Mouse (Mus musculus) stomach, embryonic 16.5 days (tissue): ENCODE results near the gene Olfr1181. TPM values are rescaled to one million over a fixed set of nuclear protein-coding genes. Genes with fewer than 3 reads are reported as not detected.
"Not testable (repeated sequence)": the region's sequence is repeated elsewhere in the genome, so short reads cannot be mapped to it uniquely, and the experiment has no call there.

Source experiments
- ATAC-seq: fragments of 200-750 bp; cut with Nextera tagmentation; 2 replicates; pipeline ENCODE4 v1.8.0; 2017; ENCODE audit warnings: moderate number of reproducible peaks, moderate TSS enrichment; ENCODE audit not compliant: insufficient read depth, low FRiP score
- H3K27ac ChIP-seq: fragments of 300-500 bp; sonication (generic); 2 replicates; pipeline ENCODE4 v1.5.1; 2014; ENCODE audit warnings: low read length
- H3K27me3 ChIP-seq: fragments of 300-500 bp; sonication (generic); 2 replicates; pipeline ENCODE4 v1.6.1; 2014; ENCODE audit warnings: low read length, control low read depth, mixed read lengths; ENCODE audit not compliant: control insufficient read depth, insufficient read depth
- H3K36me3 ChIP-seq: fragments of 300-500 bp; sonication (generic); 2 replicates; pipeline ENCODE4 v1.6.1; 2014; ENCODE audit warnings: low read length; ENCODE audit not compliant: control insufficient read depth, insufficient read depth
- H3K4me1 ChIP-seq: fragments of 300-500 bp; sonication (generic); 2 replicates; pipeline ENCODE4 v1.6.1; 2014; ENCODE audit warnings: low read length, control low read depth, mixed read lengths; ENCODE audit not compliant: control insufficient read depth, insufficient read depth
- H3K4me2 ChIP-seq: fragments of 300-500 bp; sonication (generic); 2 replicates; pipeline ENCODE4 v1.6.1; 2014; ENCODE audit warnings: low read depth, low read length, mixed read lengths
- H3K4me3 ChIP-seq: fragments of 300-500 bp; sonication (generic); replicated peaks from 2 replicates; pipeline ENCODE4 v1.5.1; 2014; ENCODE audit warnings: mild to moderate bottlenecking, low read length
- H3K9ac ChIP-seq: fragments of 300-500 bp; sonication (generic); 2 replicates; pipeline ENCODE4 v1.6.1; 2014; ENCODE audit warnings: low read length
- H3K9me3 ChIP-seq: fragments of 300-500 bp; sonication (generic); replicated peaks from 2 replicates; pipeline ENCODE4 v1.6.1; 2016; ENCODE audit warnings: low read length, control low read depth; ENCODE audit not compliant: control insufficient read depth
- WGBS: fragments of 180-500 bp; shearing (Covaris S2); extraction: QIAGEN DNeasy Blood & Tissue Kit; methylation state at CpG from one replicate; pipeline ENCODE4 v1.1.7; 2014; 5-methylcytosine and 5-hydroxymethylcytosine counted together
- polyA plus RNA-seq: library from polyadenylated mRNA; unstranded; fragments of >200 nt; fragmentation: Nextera tagmentation; extraction: Ambion mirVana; gene quantifications from 2 replicates; pipeline ENCODE4 v1.2.1, GENCODE M21; 2015

Olfr1181 gene
- polyA plus RNA-seq, result not detected in 2 replicates

DNA sequence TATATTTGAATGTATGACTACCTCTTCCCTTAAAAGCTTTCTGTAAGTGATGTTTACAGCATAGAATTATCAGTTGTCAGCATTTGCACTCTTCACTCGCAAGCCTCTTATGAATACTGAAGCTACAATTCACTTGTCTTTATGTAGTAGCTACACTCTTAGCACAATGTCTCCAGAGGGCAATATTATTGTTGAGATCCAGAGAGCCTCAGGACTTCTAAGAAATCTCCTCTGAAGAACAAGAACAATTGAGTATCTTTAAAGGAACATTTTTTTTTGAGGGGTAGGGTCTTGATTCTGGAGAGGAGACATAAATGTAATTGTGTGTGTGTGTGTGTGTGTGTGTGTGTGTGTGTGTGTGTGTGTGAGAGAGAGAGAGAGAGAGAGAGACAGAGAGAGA is at the start of gene Olfr1181:
Gene Olfr1181, minus strand, starts transcription at position 101 of the 400 bp plus-strand sequence.
- ATAC-seq, result no peak
- H3K4me2 ChIP-seq, result no peak within 1 kb of the TSS
- H3K36me3 ChIP-seq, result no peaks in the 10 kb centered on the region
- WGBS, result 83% methylated on average over 1 of the region's 1 CpGs
- H3K9me3 ChIP-seq, result no peaks in the 10 kb centered on the region
- H3K9ac ChIP-seq, result no peak within 1 kb of the TSS
- H3K4me3 ChIP-seq, result no peak within 1 kb of the TSS
- H3K4me1 ChIP-seq, result no peaks in the 10 kb centered on the region
- no peak within 1 kb of the TSS for H3K27ac ChIP-seq
- no peaks in the 10 kb centered on the region for H3K27me3 ChIP-seq

DNA sequence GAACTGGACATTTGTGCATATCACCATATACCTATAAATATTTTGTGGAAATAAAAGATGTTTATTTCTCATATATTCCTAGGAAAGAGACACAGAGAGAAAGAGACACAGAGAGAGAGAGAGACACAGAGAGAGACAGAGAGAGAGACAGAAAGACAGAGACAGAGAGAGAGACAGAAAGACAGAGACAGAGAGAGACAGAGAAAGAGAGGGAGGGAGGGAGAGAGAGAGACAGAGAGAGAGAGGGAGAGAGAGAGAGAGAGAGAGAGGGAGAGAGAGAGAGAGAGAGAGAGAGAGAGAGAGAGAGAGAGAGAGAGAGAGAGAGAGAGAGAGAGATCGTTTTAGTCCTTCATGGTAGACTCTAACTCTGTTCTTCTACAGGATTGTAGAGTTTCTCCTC is 28.6 kb upstream of the Olfr1181 start, which contains the start of gene Olfr1183:
Gene Olfr1183, plus strand, starts transcription at position 301 of the 400 bp plus-strand sequence.
- not testable (repeated sequence) for H3K4me3 ChIP-seq, H3K27ac ChIP-seq, H3K36me3 ChIP-seq, H3K4me1 ChIP-seq, H3K4me2 ChIP-seq, H3K9ac ChIP-seq, H3K27me3 ChIP-seq, ATAC-seq, H3K9me3 ChIP-seq
- WGBS, result 88% methylated on average over 1 of the region's 1 CpGs

DNA sequence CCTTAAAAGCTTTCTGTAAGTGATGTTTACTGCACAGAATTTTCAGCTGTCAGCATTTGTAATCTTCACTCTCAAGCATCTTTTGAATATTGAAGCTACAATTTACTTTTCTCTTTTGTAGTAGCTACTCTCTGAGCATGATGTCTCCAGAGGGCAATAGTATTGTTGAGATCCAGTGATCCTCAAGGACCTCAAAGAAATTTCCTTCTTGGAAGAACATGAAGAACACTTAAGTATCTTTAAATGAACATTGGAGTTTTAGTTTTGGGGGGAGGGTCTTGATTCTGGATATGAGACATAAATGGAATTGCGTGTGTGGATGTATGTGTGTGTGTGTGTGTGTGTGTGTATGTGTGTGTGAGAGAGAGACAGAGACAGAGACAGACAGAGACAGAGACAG is 23.1 kb upstream of the Olfr1181 start, which contains the start of gene Gm13757:
Gene Gm13757, minus strand, starts transcription at position 101 of the 400 bp plus-strand sequence.
- no peak for ATAC-seq
- no peak within 1 kb of the TSS for H3K4me3 ChIP-seq
- no peaks in the 10 kb centered on the region for H3K9me3 ChIP-seq
- H3K9ac ChIP-seq, result no peak within 1 kb of the TSS
- H3K27me3 ChIP-seq, result no peaks in the 10 kb centered on the region
- H3K4me2 ChIP-seq, result no peak within 1 kb of the TSS
- WGBS, result 81% methylated on average over 1 of the region's 1 CpGs
- H3K36me3 ChIP-seq, result no peaks in the 10 kb centered on the region
- H3K27ac ChIP-seq, result no peak within 1 kb of the TSS
- no peaks in the 10 kb centered on the region for H3K4me1 ChIP-seq

DNA sequence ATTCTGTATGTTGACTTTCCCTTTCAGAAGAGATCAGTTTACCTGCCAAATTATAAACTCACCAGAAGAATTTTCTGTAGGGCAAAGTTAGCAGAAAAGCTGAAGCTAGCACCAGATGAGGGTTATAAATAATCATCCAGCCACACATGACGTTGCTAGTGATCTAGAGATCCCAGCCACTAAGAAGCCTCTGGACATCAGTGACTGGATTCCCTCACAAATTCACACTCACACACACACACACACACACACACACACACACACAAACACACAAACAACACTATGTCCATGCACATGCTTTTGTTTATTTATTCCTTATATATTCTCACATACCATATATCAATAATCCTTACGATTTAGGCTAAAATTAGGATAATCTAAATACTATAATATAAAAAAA is 6.9 kb downstream of the Olfr1181 start, which contains the start of gene Olfr1180:
Gene Olfr1180, minus strand, starts transcription at position 101 of the 400 bp plus-strand sequence.
- WGBS, result 62% methylated on average over 2 of the region's 2 CpGs
- H3K4me2 ChIP-seq, result no peak within 1 kb of the TSS

DNA sequence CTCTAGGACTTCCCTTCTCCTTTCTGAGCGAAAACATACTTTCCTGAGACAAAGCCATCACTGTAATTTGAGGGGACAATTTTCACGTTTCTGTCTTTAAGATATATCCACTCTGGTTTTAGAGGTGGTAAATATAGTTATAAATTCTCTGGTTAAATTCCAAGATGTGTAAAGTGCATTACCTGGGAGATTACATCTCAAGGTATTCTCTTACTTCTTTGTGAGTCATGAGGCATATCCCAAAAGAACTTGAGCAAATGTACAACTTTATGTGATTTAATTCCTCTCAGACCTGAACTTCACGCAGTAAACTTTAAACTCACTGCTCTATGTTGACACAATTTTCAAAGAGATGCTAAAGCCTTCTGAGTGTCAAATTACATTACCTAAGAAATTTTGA is 19.6 kb downstream of the Olfr1181 start, which contains the start of gene Olfr1179:
Gene Olfr1179, minus strand, starts transcription at position 101 of the 400 bp plus-strand sequence.
- Histone ChIP-seq H3K27me3 (no peaks in the 10 kb centered on the region), H3K36me3 (no peaks in the 10 kb centered on the region), H3K4me1 (no peaks in the 10 kb centered on the region), H3K9ac (no peak within 1 kb of the TSS), H3K4me3 (no peak within 1 kb of the TSS), H3K9me3 (no peaks in the 10 kb centered on the region), H3K27ac (no peak within 1 kb of the TSS), H3K4me2 (no peak within 1 kb of the TSS)
- ATAC-seq, result no peak
- WGBS, result 78% methylated on average over 3 of the region's 3 CpGs

More for the DNA sequence above, 6.9 kb downstream of the Olfr1181 start, which contains the start of gene Olfr1180:
- Histone ChIP-seq H3K27me3 (no peaks in the 10 kb centered on the region), H3K4me1 (no peaks in the 10 kb centered on the region), H3K9ac (no peak within 1 kb of the TSS), H3K4me3 (no peak within 1 kb of the TSS), H3K27ac (no peak within 1 kb of the TSS), H3K9me3 (no peaks in the 10 kb centered on the region), H3K36me3 (no peaks in the 10 kb centered on the region)
- no peak for ATAC-seq

DNA sequence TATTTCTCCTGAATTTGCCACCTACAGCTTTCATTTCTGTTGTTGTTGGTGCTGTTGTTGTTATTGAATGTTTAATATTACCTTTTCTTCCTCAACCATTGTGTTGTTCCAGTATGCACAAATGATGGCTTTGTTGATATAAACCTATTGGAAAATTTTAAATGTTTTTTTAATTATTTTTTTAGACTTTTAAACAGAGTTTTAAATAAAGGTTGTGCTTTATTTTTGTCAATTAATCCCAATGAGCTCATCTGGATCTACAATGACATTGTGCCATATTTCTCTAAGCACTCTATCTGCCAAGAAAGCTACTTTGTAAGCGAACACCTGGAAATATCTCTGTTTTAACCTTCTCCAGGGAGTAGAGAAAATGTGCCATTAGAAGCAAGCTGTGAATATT is 39.2 kb downstream of the Olfr1181 start, which contains the start of gene Olfr1178:
Gene Olfr1178, plus strand, starts transcription at position 301 of the 400 bp plus-strand sequence.
- Histone ChIP-seq H3K9ac (no peak within 1 kb of the TSS), H3K4me2 (no peak within 1 kb of the TSS), H3K4me1 (no peaks in the 10 kb centered on the region), H3K36me3 (no peaks in the 10 kb centered on the region), H3K27me3 (no peaks in the 10 kb centered on the region), H3K9me3 (no peaks in the 10 kb centered on the region), H3K4me3 (no peak within 1 kb of the TSS), H3K27ac (no peak within 1 kb of the TSS)
- ATAC-seq, result no peak
- WGBS, result 83% methylated on average over 1 of the region's 1 CpGs

Other genes starting within 250 kb of the Olfr1181 start
- not detected in 2 replicates for gene Olfr1168, start 244.3 kb downstream of the Olfr1181 start, polyA plus RNA-seq
- not detected in 2 replicates for gene Olfr1170, start 197.8 kb downstream of the Olfr1181 start, polyA plus RNA-seq
- gene Olfr1173, start 146.3 kb downstream of the Olfr1181 start, polyA plus RNA-seq, result not detected in 2 replicates
- gene Olfr1174-ps, start 111.0 kb downstream of the Olfr1181 start, polyA plus RNA-seq, result not detected in 2 replicates
- gene Olfr1175-ps, start 99.0 kb downstream of the Olfr1181 start, polyA plus RNA-seq, result not detected in 2 replicates
- gene Olfr1176, start 89.5 kb downstream of the Olfr1181 start, polyA plus RNA-seq, result not detected in 2 replicates
- not detected in 2 replicates for gene Olfr1177-ps, start 79.7 kb downstream of the Olfr1181 start, polyA plus RNA-seq
- gene Olfr1178, start 39.1 kb downstream of the Olfr1181 start, polyA plus RNA-seq, result not detected in 2 replicates
- gene Olfr1179, start 19.7 kb downstream of the Olfr1181 start, polyA plus RNA-seq, result not detected in 2 replicates
- not detected in 2 replicates for gene Olfr1180, start 7.0 kb downstream of the Olfr1181 start, polyA plus RNA-seq
- not detected in 2 replicates for gene Gm13757, start 23.0 kb upstream of the Olfr1181 start, polyA plus RNA-seq
- not detected in 2 replicates for gene Olfr1183, start 28.7 kb upstream of the Olfr1181 start, polyA plus RNA-seq
- not detected in 2 replicates for gene Olfr1184, start 57.4 kb upstream of the Olfr1181 start, polyA plus RNA-seq
- not detected in 2 replicates for gene Olfr1185-ps1, start 67.1 kb upstream of the Olfr1181 start, polyA plus RNA-seq
- not detected in 2 replicates for gene Olfr1186, start 92.4 kb upstream of the Olfr1181 start, polyA plus RNA-seq
- not detected in 2 replicates for gene Olfr1188, start 130.8 kb upstream of the Olfr1181 start, polyA plus RNA-seq
- gene Olfr1189, start 160.3 kb upstream of the Olfr1181 start, polyA plus RNA-seq, result not detected in 2 replicates
- gene Olfr1191-ps1, start 214.4 kb upstream of the Olfr1181 start, polyA plus RNA-seq, result not detected in 2 replicates
- not detected in 2 replicates for gene Olfr1192-ps1, start 222.3 kb upstream of the Olfr1181 start, polyA plus RNA-seq
- not detected in 2 replicates for gene Olfr1193, start 249.5 kb upstream of the Olfr1181 start, polyA plus RNA-seq